Mouse (Mus musculus): ENCODE results near the gene 4930558K02Rik.

The 4930558K02Rik gene

GRCm38 (mm10) chr1:161955846-161956245 is 23.6 kb downstream of the 4930558K02Rik start:
- in situ Hi-C loops (cut with MboI, MseI), result loop anchor here (5.0 kb wide), 1 partner anchor 69 kb away; no protein-coding TSS in a partner anchor

GRCm38 (mm10) chr1:161952599-161952998 is 26.8 kb downstream of the 4930558K02Rik start:
- in situ Hi-C loops (cut with MboI, MseI), result no loop called here

DNA sequence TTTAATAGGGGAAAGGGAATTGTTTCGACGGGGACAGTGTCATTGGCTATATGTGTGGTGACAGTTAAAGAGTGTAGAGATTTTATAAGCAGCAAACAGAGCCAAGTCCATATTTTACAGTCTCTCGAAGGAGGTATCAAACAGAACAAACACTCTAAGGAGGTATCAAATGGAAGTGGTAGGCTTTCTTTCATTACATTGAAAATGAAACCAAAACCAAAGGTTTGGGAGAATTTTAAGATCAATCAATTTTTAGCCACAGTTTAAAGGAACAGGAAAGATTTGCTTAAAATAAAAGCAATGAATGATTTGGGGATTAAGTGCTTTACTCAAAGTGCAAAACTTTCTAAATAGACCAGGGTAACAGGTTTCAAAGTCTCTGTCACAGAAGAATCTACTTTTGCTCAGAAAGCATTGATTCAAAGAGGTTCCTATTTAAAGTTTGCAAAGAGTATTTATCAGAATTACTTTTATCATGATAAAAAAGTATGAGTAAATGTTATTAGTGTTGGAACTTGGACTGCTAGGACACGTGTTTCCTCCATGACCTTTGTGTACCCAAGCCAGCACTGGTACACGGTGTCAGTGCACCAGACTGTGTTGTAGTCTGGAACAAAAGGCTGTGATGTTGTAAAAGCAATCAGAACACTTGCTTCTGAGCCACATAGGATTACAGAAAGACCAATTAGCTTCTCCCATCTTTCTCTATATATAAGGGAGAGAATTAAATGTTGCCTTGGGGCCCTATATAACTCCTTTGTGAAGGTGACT is 28.2 kb downstream of the 4930558K02Rik start:
- in situ Hi-C loops (cut with MboI, MseI), result no loop called here

- in situ Hi-C loops (cut with MboI, MseI), result no loop called here
Observed at GRCm38 (mm10) chr1:161942082-161942481, 37.4 kb downstream of the 4930558K02Rik start.

GRCm38 (mm10) chr1:161932286-161932685 is 47.1 kb downstream of the 4930558K02Rik start:
- in situ Hi-C loops (cut with MboI, MseI), result no loop called here

- in situ Hi-C loops (cut with MboI, MseI), result no loop called here
Observed at GRCm38 (mm10) chr1:161931817-161932216, 47.6 kb downstream of the 4930558K02Rik start.

DNA sequence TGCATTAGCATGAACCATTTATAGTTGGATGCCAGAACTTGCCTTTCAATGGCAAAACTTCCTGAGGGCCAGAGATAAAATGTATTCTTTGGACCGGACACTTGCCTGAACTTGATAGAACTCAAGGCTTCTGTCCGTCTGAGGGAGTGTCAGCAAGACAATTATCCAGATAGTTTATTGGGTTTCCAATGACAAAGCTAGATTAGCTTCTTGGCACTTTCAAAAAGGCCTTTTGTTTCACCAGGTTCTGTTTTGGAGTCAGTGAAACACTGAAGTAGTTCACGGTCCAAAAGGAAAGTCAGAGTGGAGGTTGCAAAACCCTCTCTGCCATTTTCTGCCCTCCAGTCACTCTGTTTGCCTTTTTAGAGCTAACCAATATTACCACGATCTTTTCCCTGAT is 48.1 kb downstream of the 4930558K02Rik start:
- in situ Hi-C loops (cut with MboI, MseI), result no loop called here

GRCm38 (mm10) chr1:161927976-161928375 is 51.5 kb downstream of the 4930558K02Rik start:
- in situ Hi-C loops (cut with MboI, MseI), result no loop called here

DNA sequence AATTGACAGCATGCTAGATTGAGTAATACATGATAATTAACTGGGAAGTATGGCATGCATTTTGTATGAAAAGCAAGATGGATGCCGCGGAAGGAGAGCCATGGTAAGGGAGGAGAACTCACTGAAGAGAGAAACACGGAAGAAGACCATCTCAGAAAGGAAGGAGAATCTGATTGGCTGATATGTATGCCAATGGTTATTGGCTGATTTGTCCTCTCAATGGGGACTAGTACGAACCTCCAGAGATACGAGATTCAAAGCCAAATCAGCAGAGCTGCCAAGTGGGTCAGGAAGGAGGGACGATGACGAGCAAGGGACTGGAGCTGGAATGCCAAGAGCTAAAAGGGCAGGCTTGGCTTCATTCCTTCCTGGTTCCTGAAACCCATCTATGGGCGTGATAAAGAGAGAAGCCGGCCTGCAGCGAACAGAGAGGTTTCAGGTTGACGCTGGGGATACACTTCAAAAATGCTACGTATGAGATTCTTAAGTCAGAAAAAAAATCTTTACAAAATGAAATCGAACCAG is 54.1 kb downstream of the 4930558K02Rik start:
- in situ Hi-C loops (cut with MboI, MseI), result no loop called here

GRCm38 (mm10) chr1:161924321-161924720 is 55.1 kb downstream of the 4930558K02Rik start:
- in situ Hi-C loops (cut with MboI, MseI), result no loop called here

GRCm38 (mm10) chr1:161921928-161922327 is 57.5 kb downstream of the 4930558K02Rik start:
- in situ Hi-C loops (cut with MboI, MseI), result no loop called here

GRCm38 (mm10) chr1:161920475-161921454 is 58.7 kb downstream of the 4930558K02Rik start:
- in situ Hi-C loops (cut with MboI, MseI), result no loop called here

GRCm38 (mm10) chr1:161919594-161919993 is 59.8 kb downstream of the 4930558K02Rik start:
- in situ Hi-C loops (cut with MboI, MseI), result no loop called here

- in situ Hi-C loops (cut with MboI, MseI), result no loop called here
Observed at GRCm38 (mm10) chr1:161918682-161919372, 60.6 kb downstream of the 4930558K02Rik start.

DNA sequence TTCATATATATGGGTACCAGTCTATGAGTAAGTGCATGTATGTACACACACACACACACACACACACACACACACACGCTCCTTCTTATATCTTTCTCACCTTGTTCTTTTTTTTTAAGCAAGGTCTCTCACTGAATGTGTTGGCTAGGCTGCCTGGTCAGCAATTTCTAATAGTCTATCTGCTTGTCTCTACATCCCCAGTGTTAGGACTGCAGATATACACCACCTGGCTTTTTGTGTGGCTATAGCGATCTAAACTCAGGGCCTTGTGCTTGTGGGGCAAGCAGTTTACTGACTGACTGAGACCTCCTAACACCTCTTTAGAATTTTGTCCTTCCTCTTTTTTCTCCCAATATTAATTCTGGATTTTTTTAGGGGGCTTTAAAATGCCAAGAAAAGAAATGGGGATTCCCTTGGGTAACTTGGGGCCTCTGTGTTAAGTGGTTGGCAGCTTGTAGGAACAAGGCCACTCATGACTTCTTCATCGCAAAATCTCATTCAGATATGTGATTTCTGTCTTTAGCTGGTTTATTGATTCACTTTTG is 61.4 kb downstream of the 4930558K02Rik start:
- in situ Hi-C loops (cut with MboI, MseI), result no loop called here

DNA sequence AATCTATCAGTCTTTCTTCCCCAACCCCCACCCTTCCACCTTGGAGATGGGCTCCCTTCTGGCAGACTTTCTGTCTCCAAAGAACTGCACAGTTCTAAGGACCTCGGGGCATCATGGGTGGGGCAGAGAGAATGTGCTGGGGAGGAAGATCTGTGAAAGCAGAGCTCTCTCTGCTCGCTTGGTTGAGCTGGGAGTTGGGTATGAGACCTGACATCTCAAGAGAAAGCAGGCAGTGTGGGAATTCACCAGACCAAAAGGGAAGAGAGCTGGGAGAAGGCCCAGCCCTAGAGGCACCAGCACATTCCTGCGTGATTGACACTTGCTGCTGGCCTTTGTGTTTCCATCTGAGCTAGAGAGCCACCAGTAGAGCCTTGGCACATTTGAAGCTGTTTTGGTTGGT is 63.4 kb downstream of the 4930558K02Rik start:
- in situ Hi-C loops (cut with MboI, MseI), result no loop called here

DNA sequence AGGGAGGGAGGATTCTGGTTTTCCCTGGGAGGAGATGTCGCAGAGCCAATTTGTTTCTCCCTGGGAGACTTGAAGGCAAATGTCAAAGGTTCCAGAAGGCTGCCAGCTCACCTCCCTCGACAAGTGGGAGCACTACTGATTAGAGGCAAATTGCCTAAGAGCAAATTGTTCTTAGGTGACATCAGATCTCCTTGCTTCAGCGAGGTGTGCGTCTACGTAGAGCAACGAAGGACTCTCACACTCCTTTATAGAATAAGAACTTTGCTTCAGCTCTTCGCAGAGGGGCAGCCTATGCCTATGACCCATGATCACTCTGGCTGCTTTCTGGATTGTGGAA is 65.8 kb downstream of the 4930558K02Rik start:
- in situ Hi-C loops (cut with MboI, MseI), result no loop called here

GRCm38 (mm10) chr1:161912940-161913647 is 66.3 kb downstream of the 4930558K02Rik start:
- in situ Hi-C loops (cut with MboI, MseI), result no loop called here

- in situ Hi-C loops (cut with MboI, MseI), result no loop called here
Observed at GRCm38 (mm10) chr1:161909074-161909473, 70.4 kb downstream of the 4930558K02Rik start.

DNA sequence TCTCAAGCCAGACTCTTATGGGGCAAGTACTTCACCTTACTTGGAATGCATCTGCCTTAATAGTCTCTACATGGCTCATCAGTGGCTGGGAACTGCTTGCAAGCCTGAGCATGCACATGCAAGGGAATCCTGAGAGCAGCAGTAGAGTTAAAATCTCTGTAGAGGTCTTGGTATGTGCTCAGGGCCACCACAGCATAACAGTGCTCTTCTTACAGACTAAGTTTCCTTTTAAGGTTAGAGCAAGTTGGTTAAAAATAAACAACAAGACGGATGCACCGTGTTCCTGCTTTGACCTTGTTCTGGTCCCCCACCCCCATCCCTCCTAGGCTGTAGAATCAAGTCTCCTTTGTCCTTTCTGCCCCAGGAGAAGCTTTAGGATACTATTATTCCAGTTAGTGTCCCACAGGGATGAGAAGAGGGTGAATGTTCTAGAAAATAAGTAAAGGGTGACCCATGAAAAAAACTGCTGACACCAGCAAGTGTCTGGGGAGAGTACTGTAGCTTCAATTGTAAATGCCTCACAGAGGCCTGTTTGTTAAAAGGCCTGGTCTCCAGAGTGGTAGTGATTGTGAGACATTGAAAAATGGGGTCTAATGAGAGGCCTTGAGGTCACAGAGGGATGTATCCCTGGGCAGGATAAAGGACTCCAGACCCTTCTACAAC is 71.5 kb downstream of the 4930558K02Rik start:
- in situ Hi-C loops (cut with MboI, MseI), result no loop called here
